Mouse (Mus musculus) liver, embryonic 14.5 days (tissue): ENCODE data around the gene Lrrc49.
A peak's percentile ranks its signal among the peaks of the same experiment; 100 is the strongest.

Experiments
- CTCF ChIP-seq: IDR thresholded peaks from 2 replicates; pipeline ENCODE4 v1.5.1; 2016; ENCODE audit warnings: antibody characterized with exemption, low read depth, control low read depth
- EP300 ChIP-seq: IDR thresholded peaks from 2 replicates; pipeline ENCODE4 v1.6.1; 2016; ENCODE audit warnings: antibody characterized with exemption, low read depth

DNA sequence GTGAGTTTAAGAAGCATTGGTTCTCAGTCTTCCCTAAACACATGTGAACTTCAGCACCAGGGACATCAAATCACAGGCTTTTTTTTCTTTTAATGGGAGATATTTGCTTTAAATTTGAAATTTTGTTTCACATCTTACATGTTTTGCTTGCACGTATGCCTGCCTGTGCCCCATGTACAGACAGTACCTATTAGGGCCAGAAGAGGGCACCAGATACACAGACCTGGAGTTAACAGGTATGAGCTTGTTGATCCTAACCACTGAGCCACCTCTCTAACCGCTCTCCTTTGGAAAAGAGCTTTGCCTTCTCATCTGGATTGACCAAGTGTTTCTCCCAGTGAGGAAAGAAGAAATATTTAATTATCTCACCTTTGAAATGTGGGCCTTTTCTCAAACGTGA is 30.3 kb upstream of the Lrrc49 start:
- TF ChIP-seq CTCF (peak; percentile 64), EP300 (no peak)
